Comparison of ENCODE assay signal across 15 mouse cellular contexts in the genomic region with DNA sequence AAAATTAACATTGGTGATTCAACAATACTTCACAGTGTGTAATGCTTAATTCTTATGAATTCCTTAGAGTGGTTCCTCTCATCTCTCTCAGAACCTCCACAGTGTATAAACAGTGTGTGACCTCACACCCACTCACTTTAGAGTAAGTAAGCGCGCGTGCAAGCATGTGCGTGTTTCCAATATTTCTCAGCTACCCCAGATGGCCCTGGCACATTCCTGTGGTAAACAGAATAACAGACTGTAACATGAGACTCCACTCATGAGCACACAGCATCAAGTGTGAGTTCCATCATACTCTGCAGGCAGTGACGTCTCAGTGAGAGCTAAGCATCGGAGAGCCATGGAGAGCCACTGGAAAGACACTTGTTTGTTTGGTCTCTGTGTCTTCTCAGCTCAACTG.
DNase-seq lines count a peak whose midpoint lies in the region; ATAC-seq and TF ChIP-seq lines count a peak whose summit lies in the region.
"Had no signal": no experiment of that assay in that cellular context is flagged by ENCODE, and none has a peak within 500 bp of the region (broad histone marks: within the 10 kb centered on the region; RNA-seq: fewer than 3 reads in every experiment).

No protein-coding gene starts in this region.

- H3K79me3 ChIP-seq in C2C12 (ENCODE audit: low read depth), result no peaks in the 10 kb centered on the region

- TF ChIP-seq CTCF in kidney, adult 2 months (conservative IDR thresholded peaks at IDR 0.05; ENCODE audit: insufficient read depth, insufficient read length, low read depth, low read length), result no peak
- TF ChIP-seq CTCF in C2C12 (IDR thresholded peaks at IDR 0.05; ENCODE audit: control insufficient read depth, insufficient read depth, insufficient read length), result no peak

- no peak for TF ChIP-seq POLR2A in kidney, adult 2 months (IDR thresholded peaks at IDR 0.05; ENCODE audit: low read depth, low read length)

- H3K27ac ChIP-seq in kidney, embryonic 16.5 days (ENCODE audit: low read length), result no peak overlapping the region
- H3K27ac ChIP-seq in kidney, adult 2 months (ENCODE audit: insufficient read depth, low read depth, low read length), result no peak overlapping the region
- 0 out of 2 replicates have a peak overlapping the region, but pooled peaks have one; percentile 8 for H3K27ac ChIP-seq in limb, embryonic 12.5 days
- H3K27ac ChIP-seq: liver, embryonic 14.5 days had no signal

- H3K9me3 ChIP-seq in kidney, embryonic 16.5 days (ENCODE audit: low read length), result no peaks in the 10 kb centered on the region
- no peaks in the 10 kb centered on the region for H3K9me3 ChIP-seq in limb, embryonic 12.5 days

- no peak overlapping the region for H3K4me2 ChIP-seq in kidney, embryonic 16.5 days (replicated peaks; ENCODE audit: low read depth, low read length)
- H3K4me2 ChIP-seq in limb, embryonic 12.5 days, result no peak overlapping the region
- H3K4me2 ChIP-seq: heart, embryonic 11.5 days; midbrain, embryonic 11.5 days had no signal

- no peaks in the 10 kb centered on the region for H3K36me3 ChIP-seq in kidney, embryonic 16.5 days (ENCODE audit: insufficient read depth, low read length)
- H3K36me3 ChIP-seq in kidney, adult 2 months (ENCODE audit: control insufficient read depth, insufficient read depth, low read length), result no peaks in the 10 kb centered on the region
- H3K36me3 ChIP-seq in C2C12 (ENCODE audit: control insufficient read depth, insufficient read depth), result no peaks in the 10 kb centered on the region
- no peaks in the 10 kb centered on the region for H3K36me3 ChIP-seq in limb, embryonic 12.5 days

- peaks cover 4% of the 10 kb centered on the region; the same call in 1 of the 2 replicates for H3K4me1 ChIP-seq in kidney, embryonic 16.5 days (ENCODE audit: insufficient read depth, low read length)
- H3K4me1 ChIP-seq in kidney, adult 2 months (ENCODE audit: control insufficient read depth, insufficient read depth, low read length), result no peaks in the 10 kb centered on the region
- H3K4me1 ChIP-seq in limb, embryonic 12.5 days (replicated peaks), result peaks cover 34% of the 10 kb centered on the region

- 64% methylated on average over 6 of the region's 6 CpGs for WGBS in kidney, embryonic 16.5 days
- 71% methylated on average over 6 of the region's 6 CpGs for WGBS in kidney, adult 2 months
- 28% methylated on average over 6 of the region's 6 CpGs for WGBS in limb, embryonic 12.5 days

- ATAC-seq in kidney, embryonic 16.5 days (ENCODE audit: low FRiP score, low TSS enrichment), result peak; percentile 37; the same call in 1 of the 2 replicates
- ATAC-seq in limb, embryonic 12.5 days (ENCODE audit: insufficient number of reproducible peaks, insufficient read depth, low FRiP score, low TSS enrichment, low read depth), result peak; percentile 83; the same call in 1 of the 2 replicates

- no peaks in the 10 kb centered on the region for H3K27me3 ChIP-seq in kidney, embryonic 16.5 days (ENCODE audit: insufficient read depth, low read length)
- no peaks in the 10 kb centered on the region for H3K27me3 ChIP-seq in kidney, adult 2 months (replicated peaks; ENCODE audit: control insufficient read depth, insufficient read depth, low read length)
- H3K27me3 ChIP-seq in C2C12 (ENCODE audit: control insufficient read depth, insufficient read depth, insufficient read length), result no peaks in the 10 kb centered on the region
- H3K27me3 ChIP-seq in limb, embryonic 12.5 days, result no peaks in the 10 kb centered on the region

- H3K9ac ChIP-seq in kidney, embryonic 16.5 days (replicated peaks; ENCODE audit: low read length), result no peak overlapping the region
- H3K9ac ChIP-seq in limb, embryonic 12.5 days (replicated peaks), result no peak overlapping the region
- H3K9ac ChIP-seq: liver, embryonic 14.5 days had no signal

- H3K79me2 ChIP-seq in C2C12 (ENCODE audit: control insufficient read depth, insufficient read depth), result peaks cover 13% of the 10 kb centered on the region

- no peak overlapping the region for H3K4me3 ChIP-seq in kidney, embryonic 16.5 days (ENCODE audit: low read length)
- H3K4me3 ChIP-seq in kidney, adult 2 months (ENCODE audit: insufficient read depth, low read depth, low read length), result no peak overlapping the region
- no peak overlapping the region for H3K4me3 ChIP-seq in C2C12 (ENCODE audit: insufficient read depth, poor library complexity, severe bottlenecking)
- no peak overlapping the region for H3K4me3 ChIP-seq in limb, embryonic 12.5 days (replicated peaks)

- no peak for DNase-seq in kidney, adult 2 months
- peak; percentile 31 for DNase-seq in adipocyte (ENCODE audit: low spot score)
- DNase-seq in ovary, postnatal 14 days (ENCODE audit: low spot score), result no peak
- no peak for DNase-seq in adrenal gland, adult 8-10 months
- DNase-seq in thymus, postnatal 10 days (ENCODE audit: low spot score in 2 of 2), result no peak
- DNase-seq: cerebellum, adult 2 months; gastrocnemius, postnatal 14 days; heart, postnatal 4 days; kidney, postnatal 4 days had no signal

- H3ac ChIP-seq in C2C12 (ENCODE audit: control insufficient read depth, insufficient read length, low read depth), result no peak overlapping the region

TF ChIP-seq in C2C12, 6 proteins besides CTCF, POLR2A, EP300 and RAD21:
- TF ChIP-seq MAX (IDR thresholded peaks at IDR 0.05), result peak; percentile 30
- no peak for TF ChIP-seq FOSL1 (IDR thresholded peaks at IDR 0.05; ENCODE audit: insufficient read depth, low read length, poor library complexity, severe bottlenecking)
- TF ChIP-seq MYOD1 (IDR thresholded peaks at IDR 0.05; ENCODE audit: control insufficient read depth, insufficient read length, low read depth), result peak; percentile 53
- no peak for TF ChIP-seq USF1 (IDR thresholded peaks at IDR 0.05; ENCODE audit: low read depth)
- no peak for TF ChIP-seq MYOG (IDR thresholded peaks at IDR 0.05; ENCODE audit: control insufficient read depth, extremely low read depth, insufficient read length)
- TF ChIP-seq CEBPB (IDR thresholded peaks at IDR 0.05; ENCODE audit: low read depth), result no peak
